Mouse (Mus musculus): ENCODE data around the gene Fbxw14. TPM values are rescaled to one million over a fixed set of nuclear protein-coding genes. Genes with fewer than 3 reads are reported as not detected.
"Not testable (repeated sequence)": the region's sequence is repeated elsewhere in the genome, so short reads cannot be mapped to it uniquely, and the experiment has no call there.

Fbxw14 gene
- polyA plus RNA-seq (2014; fragmentation: Nextera tagmentation; extraction: Ambion mirVana): not detected in 2 replicates

- no CpG with 5 or more reads among the region's 1 CpGs for WGBS
- H3K9me3 ChIP-seq (replicated peaks; ENCODE audit: control insufficient read depth, low read length); H3K9ac ChIP-seq (replicated peaks; ENCODE audit: low read length); H3K4me2 ChIP-seq (ENCODE audit: low read depth, low read length); ATAC-seq (replicated peaks; ENCODE audit: insufficient number of reproducible peaks, low FRiP score, low TSS enrichment, low read depth); H3K4me3 ChIP-seq (ENCODE audit: low read depth, low read length); H3K27me3 ChIP-seq (ENCODE audit: control insufficient read depth, insufficient read depth, low read length); H3K36me3 ChIP-seq (replicated peaks; ENCODE audit: control insufficient read depth, insufficient read depth, low read depth, low read length); H3K27ac ChIP-seq (replicated peaks; ENCODE audit: low read depth, low read length); DNase-seq (ENCODE audit: low spot score); H3K4me1 ChIP-seq (ENCODE audit: control insufficient read depth, insufficient read depth, low read length): not testable (repeated sequence)
These were observed at the start of gene Fbxw14 for GRCm38 (mm10) chr9:109287576-109287975. Gene Fbxw14 (minus strand): TSS chr9:109287676.

- H3K4me1 ChIP-seq (ENCODE audit: control insufficient read depth, insufficient read depth, low read length): no peaks in the 10 kb centered on the region
- no peaks in the 10 kb centered on the region for H3K36me3 ChIP-seq (replicated peaks; ENCODE audit: control insufficient read depth, insufficient read depth, low read depth, low read length)
- H3K27me3 ChIP-seq (ENCODE audit: control insufficient read depth, insufficient read depth, low read length): no peaks in the 10 kb centered on the region
- no peaks in the 10 kb centered on the region for H3K9me3 ChIP-seq (replicated peaks; ENCODE audit: control insufficient read depth, low read length)
- no peak overlapping the region for H3K4me2 ChIP-seq (ENCODE audit: low read depth, low read length)
- H3K27ac ChIP-seq (replicated peaks; ENCODE audit: low read depth, low read length): no peak overlapping the region
- WGBS: 69% methylated on average over 2 of the region's 2 CpGs
- ATAC-seq (replicated peaks; ENCODE audit: insufficient number of reproducible peaks, low FRiP score, low TSS enrichment, low read depth) (no peak), DNase-seq (ENCODE audit: low spot score) (no peak)
- no peak overlapping the region for H3K4me3 ChIP-seq (ENCODE audit: low read depth, low read length)
- H3K9ac ChIP-seq (replicated peaks; ENCODE audit: low read length): no peak overlapping the region
These were observed 24.4 kb downstream of the Fbxw14 start for GRCm38 (mm10) chr9:109263041-109263440.

GRCm38 (mm10) chr9:109234654-109235053 is 52.8 kb downstream of the Fbxw14 start, which contains the start of gene Fbxw20:
Gene Fbxw20 (minus strand): TSS chr9:109234754.
- Histone ChIP-seq H3K9me3 (replicated peaks; ENCODE audit: control insufficient read depth, low read length) (no peaks in the 10 kb centered on the region), H3K27ac (replicated peaks; ENCODE audit: low read depth, low read length) (no peak within 1 kb of the TSS), H3K4me1 (ENCODE audit: control insufficient read depth, insufficient read depth, low read length) (no peaks in the 10 kb centered on the region), H3K27me3 (ENCODE audit: control insufficient read depth, insufficient read depth, low read length) (no peaks in the 10 kb centered on the region), H3K4me2 (ENCODE audit: low read depth, low read length) (no peak within 1 kb of the TSS), H3K4me3 (ENCODE audit: low read depth, low read length) (no peak within 1 kb of the TSS), H3K36me3 (replicated peaks; ENCODE audit: control insufficient read depth, insufficient read depth, low read depth, low read length) (no peaks in the 10 kb centered on the region), H3K9ac (replicated peaks; ENCODE audit: low read length) (no peak within 1 kb of the TSS)
- no peak for ATAC-seq (replicated peaks; ENCODE audit: insufficient number of reproducible peaks, low FRiP score, low TSS enrichment, low read depth)
- 83% methylated on average over 1 of the region's 1 CpGs for WGBS
- no peak for DNase-seq (ENCODE audit: low spot score)

Other genes with a start within 250 kb of the Fbxw14 start
- gene Shisa5, start 249.1 kb downstream of the Fbxw14 start, polyA plus RNA-seq (2014; fragmentation: Nextera tagmentation; extraction: Ambion mirVana): 33.2 and 37.0 TPM in 2 replicates
- 4.5 and 7.8 TPM in 2 replicates for gene Trex1, start 227.9 kb downstream of the Fbxw14 start, polyA plus RNA-seq (2014; fragmentation: Nextera tagmentation; extraction: Ambion mirVana)
- 26.3 and 27.2 TPM in 2 replicates for gene Atrip, start 213.6 kb downstream of the Fbxw14 start, polyA plus RNA-seq (2014; fragmentation: Nextera tagmentation; extraction: Ambion mirVana)
- gene Ccdc51, start 205.2 kb downstream of the Fbxw14 start, polyA plus RNA-seq (2014; fragmentation: Nextera tagmentation; extraction: Ambion mirVana): 13.3 and 15.3 TPM in 2 replicates
- 880 and 898 TPM in 2 replicates for gene Tma7, start 205.1 kb downstream of the Fbxw14 start, polyA plus RNA-seq (2014; fragmentation: Nextera tagmentation; extraction: Ambion mirVana)
- gene Plxnb1, start 192.3 kb downstream of the Fbxw14 start, polyA plus RNA-seq (2014; fragmentation: Nextera tagmentation; extraction: Ambion mirVana): 9.6 and 10.1 TPM in 2 replicates
- not detected in 2 replicates for gene Fbxw21, start 125.6 kb downstream of the Fbxw14 start, polyA plus RNA-seq (2014; fragmentation: Nextera tagmentation; extraction: Ambion mirVana)
- gene Fbxw13, start 91.7 kb downstream of the Fbxw14 start, polyA plus RNA-seq (2014; fragmentation: Nextera tagmentation; extraction: Ambion mirVana): not detected in 2 replicates
- gene Fbxw20, start 52.9 kb downstream of the Fbxw14 start, polyA plus RNA-seq (2014; fragmentation: Nextera tagmentation; extraction: Ambion mirVana): not detected in 2 replicates
- gene Fbxw28, start 52.0 kb upstream of the Fbxw14 start, polyA plus RNA-seq (2014; fragmentation: Nextera tagmentation; extraction: Ambion mirVana): not detected in 2 replicates
- gene Fbxw22, start 116.6 kb upstream of the Fbxw14 start, polyA plus RNA-seq (2014; fragmentation: Nextera tagmentation; extraction: Ambion mirVana): not detected in 2 replicates
- not detected in 2 replicates for gene Fbxw16, start 161.5 kb upstream of the Fbxw14 start, polyA plus RNA-seq (2014; fragmentation: Nextera tagmentation; extraction: Ambion mirVana)
- gene Fbxw19, start 208.2 kb upstream of the Fbxw14 start, polyA plus RNA-seq (2014; fragmentation: Nextera tagmentation; extraction: Ambion mirVana): not detected in 2 replicates